Mouse (Mus musculus) right cerebral cortex, postnatal 25 days (tissue): Measurements from ENCODE around the gene Tmem8b.

Experiments used
- DNase-seq: peaks from one replicate; pipeline ENCODE4 v3.0.0; 2022

Tmem8b gene

DNA sequence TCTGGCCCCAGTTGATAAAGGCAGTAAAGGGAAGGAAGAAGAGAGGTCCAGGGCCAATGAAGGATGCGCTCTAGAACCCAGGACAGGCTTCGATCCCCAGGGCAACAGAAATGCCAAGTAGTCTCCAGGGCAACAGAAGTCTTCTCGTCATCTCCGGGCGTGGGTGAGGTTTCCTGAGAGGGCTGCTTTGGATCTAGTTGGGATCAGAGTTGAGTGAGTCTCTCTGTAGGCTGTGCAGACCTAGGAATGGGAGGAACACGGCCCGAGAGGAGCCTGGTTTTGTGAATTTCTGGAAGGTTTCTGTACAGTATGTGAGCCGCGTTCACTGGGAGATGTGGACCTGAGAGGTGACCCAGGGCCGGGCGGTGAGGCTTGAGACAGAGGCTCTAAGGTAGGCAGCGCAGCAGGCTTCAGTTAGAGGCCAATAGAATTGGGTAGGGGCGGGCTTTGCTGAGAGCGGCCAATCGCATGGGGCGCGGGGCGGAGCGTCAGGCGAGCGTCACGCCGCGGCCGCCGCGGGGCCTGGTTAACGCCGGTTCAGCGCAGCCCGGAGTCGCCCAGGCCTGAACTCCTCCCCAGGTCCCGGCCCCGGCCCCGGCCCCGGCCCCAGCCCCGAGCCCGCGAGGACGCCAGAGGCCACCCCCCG, at the start of gene Tmem8b, which contains the start of gene Fam221b:
Gene Tmem8b (plus strand): TSS at position 190 of the 646 bp plus-strand sequence.
Gene Fam221b (minus strand): TSS at position 364 of the 646 bp plus-strand sequence.
- peak; percentile 91 for DNase-seq

DNA sequence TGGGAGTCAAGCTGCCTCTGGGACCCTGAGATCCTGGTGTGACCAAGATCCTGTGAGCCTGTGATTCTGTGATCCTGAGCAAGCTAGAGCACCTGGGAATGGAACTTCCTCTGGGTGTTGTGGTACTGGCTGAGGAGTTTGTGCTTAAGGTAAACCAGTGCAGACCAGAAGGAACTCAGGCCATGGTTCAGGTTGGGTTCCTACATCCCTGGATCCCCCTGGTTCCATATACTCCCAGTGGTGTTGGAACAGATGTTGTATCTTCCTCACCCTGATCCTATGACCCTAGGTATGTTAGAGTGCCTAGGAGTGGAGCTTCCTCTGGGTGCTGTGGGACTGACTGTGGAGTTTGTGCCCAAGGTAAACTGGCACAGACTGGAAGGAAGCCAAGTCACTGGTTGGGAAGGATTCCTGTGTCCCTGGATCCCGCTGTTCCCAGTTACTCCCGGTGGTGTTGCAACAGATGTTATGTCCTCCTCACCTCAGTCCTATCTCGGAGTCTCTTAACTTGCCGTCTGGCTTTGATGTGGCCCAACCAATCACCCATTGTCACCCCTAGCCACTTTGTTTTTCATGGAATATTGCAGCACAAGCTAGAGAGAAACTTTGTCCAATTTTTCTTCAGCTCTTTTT, 48.5 kb upstream of the Tmem8b start:
- DNase-seq: no peak

DNA sequence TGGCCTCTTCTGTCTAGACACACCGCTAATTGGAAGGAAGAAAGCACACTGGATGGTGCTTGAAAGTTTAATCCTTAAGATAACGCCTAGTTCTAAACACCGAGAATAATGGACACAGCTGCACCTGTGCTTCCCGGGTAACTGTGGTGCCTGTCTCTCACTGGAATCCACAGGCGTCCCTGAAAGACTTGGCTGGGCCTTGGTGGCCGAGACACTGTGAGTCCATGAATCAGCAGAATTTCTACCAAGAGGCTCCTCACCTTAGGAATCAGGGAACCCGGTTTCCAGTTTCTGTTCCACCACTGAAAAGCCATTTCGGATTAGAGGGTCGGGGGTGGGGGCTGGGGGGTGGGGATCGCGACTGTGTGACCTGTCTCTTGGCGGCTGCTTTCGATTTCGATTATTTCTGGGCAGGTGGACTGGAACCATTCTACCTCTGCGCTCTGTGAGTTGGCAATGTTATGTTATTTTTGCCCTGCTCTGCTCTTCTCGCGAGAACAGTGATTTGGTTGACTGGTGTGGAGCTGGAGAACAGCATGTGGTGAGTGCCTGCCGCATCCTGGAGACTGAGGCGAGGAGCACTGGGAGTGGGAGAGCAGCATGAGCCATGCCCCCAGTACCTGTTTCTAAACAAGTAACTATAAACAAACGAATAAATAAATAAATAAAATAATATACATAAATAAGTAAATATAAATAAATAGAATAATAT, 39.5 kb upstream of the Tmem8b start:
- no peak for DNase-seq

DNA sequence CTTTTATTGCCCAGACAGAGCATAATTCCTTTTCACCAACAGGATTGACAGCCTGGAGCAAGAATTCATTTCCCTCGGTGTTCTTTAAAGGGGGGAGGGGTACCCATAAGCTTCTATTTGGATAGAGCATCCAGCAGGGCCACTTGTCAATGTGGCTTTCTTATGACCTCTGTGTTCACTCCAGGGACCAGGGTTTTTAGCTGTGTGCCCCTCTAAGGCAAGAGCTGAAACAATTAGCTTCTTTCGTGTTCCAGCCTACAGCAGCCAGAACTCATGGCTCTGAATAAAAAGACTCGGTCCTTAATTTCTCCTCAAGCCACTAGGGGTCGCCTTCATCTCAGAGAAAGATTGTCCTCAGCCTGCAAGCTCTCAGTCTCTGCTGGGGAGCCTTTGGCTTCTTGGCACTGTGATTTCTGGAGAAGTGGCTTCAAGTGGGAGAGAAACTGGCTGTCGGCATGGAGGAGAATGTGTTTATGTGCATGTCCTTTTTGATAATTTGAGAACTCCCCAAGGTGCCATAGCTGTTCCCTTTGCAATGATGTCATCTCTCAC, 38.7 kb upstream of the Tmem8b start:
- peak; percentile 79 for DNase-seq

DNA sequence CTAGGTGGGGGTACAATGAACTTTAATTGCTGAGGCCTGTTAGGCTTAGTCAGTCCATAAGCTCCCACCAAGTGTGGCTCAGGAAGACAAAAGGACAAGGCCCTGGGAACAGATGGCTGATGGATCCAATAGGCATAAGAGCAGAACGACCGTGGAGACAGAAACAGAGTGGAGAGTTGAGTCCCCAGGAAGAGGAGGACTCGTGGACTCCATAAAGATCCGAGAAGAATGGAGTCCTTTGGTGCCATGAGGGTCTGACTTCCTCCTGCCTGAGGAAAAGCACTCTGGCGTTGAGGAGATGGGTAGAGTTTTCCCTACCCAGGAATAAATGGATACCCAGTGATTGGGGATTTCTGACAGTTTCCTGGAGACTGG, 38.1 kb upstream of the Tmem8b start:
- DNase-seq: no peak

DNA sequence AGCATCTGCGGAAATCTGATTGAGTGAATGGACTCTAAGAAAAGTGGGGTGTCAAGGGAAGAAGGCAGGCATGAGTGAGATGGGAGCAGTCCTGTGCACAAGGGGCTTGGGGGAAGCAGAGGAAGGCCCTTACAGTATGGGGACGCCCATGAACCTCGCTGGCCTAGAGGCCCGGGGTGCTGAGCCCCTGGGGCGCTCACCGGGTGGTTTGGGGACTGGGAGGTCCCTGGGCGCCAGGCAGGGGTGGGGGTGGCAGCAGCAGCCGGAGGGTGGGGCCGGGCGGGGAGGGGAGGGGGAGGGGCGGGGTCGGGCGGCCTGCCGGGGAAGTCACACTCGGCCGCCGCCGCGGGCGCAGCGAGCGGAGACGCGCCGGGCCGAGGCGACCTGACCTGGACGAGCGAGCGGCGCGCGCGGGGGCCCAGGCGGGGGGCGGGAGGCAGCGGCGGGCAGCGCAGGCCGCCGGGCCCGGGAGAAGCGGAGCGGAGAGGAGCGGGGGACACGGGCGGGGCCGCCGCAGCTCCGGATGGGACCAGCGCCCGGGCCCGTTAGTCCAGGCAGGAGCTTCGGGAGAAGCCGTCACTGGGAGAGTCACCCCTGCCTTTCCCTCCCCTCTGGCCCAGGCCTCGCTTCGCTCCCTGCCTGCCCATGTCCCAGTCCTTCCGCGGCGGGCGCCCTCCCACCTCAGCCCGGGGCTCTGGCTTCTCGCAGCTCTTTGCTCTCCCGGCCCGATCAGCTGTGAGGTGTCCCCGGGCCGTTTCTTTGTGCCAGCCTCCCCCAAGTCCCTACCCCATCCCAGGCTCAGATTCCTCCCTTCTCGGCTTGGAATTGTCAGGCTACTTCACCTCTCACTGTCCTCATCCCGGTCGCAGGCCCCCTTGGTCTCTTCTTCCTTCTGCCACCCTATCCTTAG, 37.5 kb upstream of the Tmem8b start, which contains the start of gene Npr2:
Gene Npr2 (plus strand): TSS at position 890 of the 910 bp plus-strand sequence.
- peak; percentile 57 for DNase-seq

DNA sequence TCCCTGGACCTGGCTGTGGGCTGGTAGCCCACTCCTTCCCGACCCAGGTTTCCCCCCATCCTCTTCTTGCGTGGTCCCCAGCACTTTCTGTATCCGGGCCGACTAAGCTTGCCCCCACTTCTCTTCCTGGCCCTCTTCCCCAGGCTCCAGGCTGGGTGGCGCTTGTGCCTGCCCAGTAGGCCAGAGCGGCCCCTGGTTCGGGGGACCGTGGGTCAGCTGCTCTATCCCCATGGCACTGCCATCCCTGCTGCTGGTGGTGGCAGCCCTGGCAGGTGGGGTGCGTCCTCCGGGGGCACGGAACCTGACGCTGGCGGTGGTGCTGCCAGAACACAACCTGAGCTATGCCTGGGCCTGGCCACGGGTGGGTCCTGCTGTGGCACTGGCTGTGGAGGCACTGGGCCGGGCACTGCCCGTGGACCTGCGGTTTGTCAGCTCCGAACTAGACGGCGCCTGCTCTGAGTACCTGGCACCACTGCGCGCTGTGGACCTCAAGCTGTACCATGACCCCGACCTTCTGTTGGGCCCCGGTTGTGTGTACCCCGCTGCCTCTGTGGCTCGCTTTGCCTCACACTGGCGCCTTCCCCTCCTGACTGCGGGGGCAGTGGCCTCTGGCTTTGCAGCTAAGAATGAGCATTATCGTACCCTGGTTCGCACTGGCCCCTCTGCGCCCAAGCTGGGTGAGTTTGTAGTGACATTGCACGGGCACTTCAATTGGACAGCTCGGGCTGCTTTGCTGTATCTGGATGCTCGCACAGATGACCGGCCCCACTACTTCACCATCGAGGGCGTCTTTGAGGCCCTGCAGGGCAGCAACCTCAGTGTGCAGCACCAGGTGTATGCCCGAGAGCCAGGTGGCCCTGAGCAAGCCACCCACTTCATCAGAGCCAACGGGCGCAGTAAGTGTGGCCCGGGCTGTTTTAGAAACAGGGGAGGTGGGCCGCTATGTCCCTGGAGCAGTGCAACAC, 36.5 kb upstream of the Tmem8b start:
- peak; percentile 25 for DNase-seq

DNA sequence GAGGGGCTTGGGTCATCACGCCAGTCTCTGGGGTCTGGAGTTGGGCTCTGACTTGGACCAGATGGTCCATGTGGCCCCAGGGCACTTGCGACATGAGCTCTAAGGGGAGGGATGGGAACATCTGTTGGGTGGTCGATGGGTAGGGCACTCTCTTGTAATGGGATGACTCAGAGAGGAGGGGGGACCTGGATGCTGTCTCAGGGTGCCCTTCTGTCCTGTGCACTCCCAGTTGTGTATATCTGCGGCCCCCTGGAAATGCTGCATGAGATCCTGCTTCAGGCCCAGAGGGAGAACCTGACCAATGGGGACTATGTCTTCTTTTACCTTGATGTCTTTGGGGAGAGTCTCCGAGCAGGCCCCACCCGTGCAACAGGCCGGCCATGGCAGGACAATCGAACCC, 35.5 kb upstream of the Tmem8b start:
- DNase-seq: no peak

DNA sequence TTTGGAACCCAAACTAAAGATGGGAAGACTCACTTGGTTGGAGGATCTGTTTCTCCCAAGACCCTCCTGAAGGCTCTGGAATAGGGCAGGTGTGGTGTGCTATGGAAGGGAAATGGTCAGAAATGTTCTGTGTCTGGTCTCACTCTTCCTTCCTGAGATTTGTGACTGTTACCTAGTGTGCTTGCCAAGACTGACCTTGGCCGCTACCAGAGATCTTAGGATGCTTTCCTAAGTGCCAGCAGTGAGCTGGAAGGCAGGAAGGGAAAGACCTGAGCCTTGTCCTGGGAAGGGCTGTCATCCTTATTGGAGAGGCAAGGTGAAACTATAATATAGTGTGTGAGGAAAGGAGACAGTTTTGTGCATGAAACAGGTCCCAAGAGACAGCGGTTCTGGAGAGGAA, 35.0 kb upstream of the Tmem8b start:
- DNase-seq: no peak

DNA sequence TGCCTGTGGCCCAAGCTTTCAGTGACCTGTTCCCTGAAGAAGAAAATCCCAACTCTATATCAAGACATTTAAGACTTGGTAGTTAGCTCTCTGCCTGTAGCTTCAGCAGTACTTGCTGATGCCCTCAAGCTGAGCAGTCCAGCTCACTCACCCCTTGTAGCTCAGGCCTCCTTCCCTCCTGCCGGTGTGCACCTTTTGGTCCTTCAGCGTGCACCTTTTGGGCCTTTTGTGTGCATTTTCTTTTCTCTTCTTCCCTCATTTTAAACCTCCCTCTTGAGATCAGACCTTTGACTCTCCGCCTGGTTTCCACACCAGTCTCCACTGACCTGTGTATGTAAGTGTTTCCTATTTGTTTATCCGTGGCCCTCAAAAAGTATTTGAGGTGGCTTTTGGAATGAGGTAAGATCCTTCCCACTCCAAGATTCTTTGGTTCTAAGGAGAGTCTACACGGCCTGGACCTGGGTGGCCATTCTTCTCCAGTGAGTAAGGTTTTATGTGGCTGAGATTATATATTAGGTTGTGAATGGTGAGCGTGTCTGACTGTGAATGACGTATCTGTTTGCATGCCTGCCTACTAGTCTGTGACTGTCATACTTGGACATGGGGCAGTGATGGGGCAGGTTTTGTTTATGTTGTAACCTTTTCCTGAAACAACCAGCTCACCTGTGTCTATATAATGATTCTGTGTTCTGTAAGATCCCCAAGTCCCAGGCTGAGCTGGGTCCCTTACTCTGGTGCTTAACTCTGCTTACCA, 34.0 kb upstream of the Tmem8b start:
- peak; percentile 1 for DNase-seq

DNA sequence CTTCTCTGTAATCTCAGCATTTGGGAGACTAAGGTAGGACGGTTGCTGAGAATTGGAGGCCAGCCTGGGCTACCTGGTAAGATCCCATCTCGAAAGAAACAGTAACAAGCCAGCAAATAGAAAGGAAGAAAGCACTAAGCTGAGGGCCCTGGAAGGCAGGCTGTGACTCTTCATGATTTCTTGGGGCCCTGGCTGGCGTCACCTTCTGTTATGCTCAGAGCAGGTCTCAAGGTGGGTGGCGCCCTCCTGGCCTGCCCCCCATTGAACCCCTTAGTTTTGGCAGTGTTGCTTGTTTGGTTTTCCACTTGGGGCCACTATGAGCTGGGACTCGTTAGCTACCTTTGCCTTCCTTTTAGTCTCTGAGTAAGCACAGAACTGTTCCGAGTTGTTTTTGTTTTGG, 32.0 kb upstream of the Tmem8b start:
- peak; percentile 0 for DNase-seq

DNA sequence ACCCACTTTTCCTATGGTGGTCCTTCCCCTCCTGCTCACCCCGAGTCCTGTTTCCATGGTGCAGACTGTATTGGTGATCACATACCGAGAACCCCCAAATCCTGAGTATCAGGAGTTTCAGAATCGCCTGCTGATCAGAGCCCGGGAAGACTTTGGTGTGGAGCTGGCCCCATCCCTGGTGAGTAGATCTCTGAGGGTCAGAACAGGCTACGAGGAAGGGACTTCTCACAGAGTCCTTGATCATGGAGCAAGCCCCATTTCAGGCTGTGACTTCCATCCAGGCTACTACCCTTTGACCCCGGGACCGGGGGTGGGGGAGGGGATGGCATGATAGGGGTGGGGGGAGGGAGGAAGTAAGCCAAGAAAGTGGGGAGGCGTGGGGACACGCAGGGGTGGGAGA, 28.7 kb upstream of the Tmem8b start:
- DNase-seq: peak; percentile 1

DNA sequence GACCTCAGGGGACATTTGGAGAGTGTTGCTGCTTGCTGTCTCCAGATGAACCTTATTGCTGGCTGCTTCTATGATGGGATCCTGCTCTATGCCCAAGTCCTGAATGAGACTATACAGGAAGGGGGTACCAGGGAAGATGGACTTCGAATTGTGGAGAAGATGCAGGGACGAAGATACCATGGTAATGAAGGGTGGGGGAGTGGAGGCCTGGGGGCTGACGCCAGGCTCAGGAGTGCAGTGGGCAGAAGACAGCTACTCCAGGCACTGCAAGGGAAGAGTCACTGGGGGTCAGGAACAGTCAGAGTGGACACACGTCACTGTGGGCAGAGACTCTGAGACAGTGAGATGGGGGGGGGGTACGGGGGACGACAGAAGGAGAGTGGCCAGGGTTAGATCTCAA, 28.3 kb upstream of the Tmem8b start:
- peak; percentile 0 for DNase-seq

DNA sequence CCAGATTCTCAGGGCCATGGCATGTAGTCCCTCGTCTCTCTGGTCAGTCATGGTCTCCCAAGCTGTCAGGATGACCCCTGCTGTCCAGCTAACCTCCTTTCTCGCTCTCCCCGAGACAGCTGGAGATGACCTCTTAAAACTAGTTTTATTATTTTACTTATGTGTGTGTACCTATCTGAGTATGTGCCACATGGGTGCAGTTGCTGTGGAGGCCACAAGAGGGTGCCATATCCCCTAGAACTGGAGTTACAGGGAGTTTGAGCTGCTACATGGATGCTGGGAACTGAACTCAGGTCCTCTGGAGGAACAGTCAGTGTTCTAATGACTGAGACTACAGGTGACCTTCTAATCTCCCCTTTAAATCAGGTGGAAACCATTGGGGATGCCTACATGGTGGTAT, 19.0 kb upstream of the Tmem8b start:
- DNase-seq: no peak

DNA sequence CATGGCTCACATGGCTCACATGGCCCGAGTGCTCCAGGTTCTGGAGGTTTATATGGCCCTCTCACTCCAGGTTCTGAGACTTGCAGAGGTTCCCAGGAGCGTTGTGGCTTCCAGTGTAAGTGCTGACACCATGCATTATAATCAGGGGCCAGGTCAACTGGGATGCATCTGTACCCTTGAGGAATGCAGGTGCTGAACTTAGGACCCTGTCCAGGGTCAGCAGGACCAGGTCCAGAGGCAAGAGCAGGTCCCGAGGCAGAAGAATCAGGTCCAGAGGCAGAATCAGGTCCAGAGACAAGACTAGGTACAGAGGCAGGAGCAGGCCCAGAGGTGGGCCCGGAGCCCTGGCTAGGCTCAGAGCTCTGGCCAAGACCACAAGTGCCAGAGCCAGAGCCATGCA, 16.0 kb upstream of the Tmem8b start:
- no peak for DNase-seq

DNA sequence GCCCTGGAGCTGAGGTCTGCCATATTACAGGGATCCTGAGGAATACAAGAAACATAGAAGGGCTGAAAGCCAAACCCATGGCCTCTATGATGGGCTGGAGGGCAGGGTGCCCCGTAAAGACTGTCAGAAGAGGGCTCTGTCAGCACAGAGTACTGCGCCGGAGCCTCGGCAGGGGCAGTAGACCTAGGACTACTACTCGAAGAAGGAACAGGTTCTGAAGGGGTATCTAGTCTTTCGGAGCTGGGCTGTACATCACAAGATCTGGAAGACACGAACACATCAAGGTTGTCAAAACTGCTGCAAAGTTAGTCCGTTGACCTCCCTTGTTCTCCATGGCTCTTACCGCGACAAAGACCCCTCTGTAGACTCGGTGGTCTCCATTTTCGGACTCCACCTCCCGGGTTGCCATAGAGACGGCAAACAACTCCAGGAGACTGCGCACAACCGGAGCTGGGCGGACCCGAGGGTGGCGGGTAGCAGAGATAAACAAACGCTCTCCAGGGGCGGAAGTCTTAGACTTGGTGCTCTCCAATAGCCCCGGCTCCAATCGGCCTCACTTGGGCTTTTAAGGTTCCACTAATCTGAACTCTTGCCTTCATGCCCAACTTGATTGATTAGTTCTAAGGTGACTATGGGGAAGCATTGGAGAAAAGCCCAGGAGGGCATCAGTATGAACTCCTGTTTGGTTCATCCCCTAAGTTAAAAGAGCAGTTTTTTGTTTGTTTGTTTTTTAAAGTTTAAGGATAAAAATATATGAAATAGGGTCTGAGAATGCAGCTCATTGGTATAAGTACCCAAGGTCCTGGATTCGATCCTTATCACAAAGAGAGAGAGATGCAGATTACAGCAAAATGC, 15.4 kb upstream of the Tmem8b start, which contains the start of gene Spag8:
Gene Spag8 (minus strand): TSS at position 434 of the 855 bp plus-strand sequence.
- peak; percentile 30 for DNase-seq

DNA sequence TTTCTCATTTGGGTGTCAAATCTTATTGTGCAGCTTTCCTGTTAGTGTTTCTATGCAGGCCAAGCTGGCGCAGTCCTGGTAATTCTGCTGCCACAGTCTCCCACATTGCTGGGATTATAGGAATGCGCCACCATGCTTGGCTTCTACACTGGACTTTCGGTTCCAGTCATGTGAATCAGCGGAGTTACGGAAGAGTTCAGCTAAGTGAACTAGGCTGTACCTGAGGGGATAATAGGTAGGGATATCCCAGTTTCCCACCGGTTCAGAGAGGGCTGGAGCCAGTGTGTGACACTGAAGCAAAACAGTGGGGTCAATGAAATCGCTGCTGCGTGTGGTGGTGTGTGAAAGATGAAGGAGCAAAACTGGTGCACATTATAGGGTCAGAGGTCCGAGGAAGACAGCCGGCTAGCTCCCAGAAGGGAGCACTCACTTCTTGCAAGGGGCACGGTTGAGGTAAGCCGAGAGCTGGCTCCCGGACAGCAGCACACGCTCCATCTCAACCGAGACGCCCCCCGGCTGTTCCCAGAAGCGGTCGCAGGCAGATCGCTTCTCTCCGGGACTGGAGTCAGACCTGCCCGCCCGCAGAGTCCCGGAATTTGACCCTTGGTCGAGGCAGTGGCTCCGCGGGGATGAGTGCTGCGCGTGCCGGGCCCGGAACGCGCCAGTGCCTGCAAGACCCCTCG, 13.0 kb upstream of the Tmem8b start:
- peak; percentile 11 for DNase-seq

DNA sequence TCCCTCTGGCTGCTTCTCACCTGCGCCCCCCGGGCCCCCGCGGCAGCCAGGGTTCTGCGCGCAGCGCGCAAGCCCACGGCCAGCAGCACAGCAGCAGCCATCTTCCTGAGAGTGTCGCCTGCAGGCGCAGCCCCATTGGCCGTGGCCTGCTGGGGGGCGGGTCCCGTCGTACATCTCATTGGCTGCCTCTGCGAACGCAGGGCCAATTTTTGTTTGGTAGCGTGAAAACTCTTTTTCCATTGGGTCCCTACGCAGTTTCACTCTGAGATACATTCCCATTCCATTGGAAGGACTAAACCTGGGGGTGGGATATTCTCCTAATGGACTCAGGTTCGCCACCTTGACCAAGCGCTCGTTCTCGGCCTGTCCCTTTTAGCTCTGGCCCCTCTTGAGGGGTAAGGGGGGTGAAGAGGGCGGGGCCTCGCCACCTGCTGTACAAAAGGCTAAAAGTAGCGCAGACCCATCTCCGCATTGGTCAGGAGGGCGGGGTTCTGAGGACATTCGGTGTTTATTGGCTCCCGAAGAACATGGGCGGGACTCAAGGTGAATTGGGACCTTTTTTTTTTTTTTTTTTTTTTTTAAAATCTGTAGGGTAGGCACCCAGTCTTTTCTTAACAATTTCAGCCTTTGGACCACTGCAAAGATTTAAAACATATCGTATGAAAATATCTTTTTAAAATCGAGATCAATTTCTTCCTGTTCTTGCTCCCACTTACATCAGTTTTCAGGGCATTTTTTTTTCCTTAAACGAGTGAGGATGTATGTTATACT, 12.2 kb upstream of the Tmem8b start, which contains the start of gene Hint2:
Gene Hint2 (minus strand): TSS at position 128 of the 771 bp plus-strand sequence.
- DNase-seq: peak; percentile 94
